Mouse (Mus musculus) neural tube, embryonic 10.5 days (tissue): Measurements from ENCODE around the gene Tmem95.
"Not testable (repeated sequence)": the region's sequence is repeated elsewhere in the genome, so short reads cannot be mapped to it uniquely, and the experiment has no call there.

ENCODE experiments used
- DNase-seq: peaks from one replicate; pipeline ENCODE4 v3.0.0-alpha.2; 2017; ENCODE audit warnings: low spot score; ENCODE audit errors: extremely low spot score

Gene Tmem95

GRCm38 (mm10) chr11:69880853-69881603 lies 3.2 kb upstream of the Tmem95 start, which contains the start of gene Kctd11:
Gene Kctd11, minus strand, starts transcription at chr11:69881406.
- DNase-seq = peak; percentile 88

GRCm38 (mm10) chr11:69880506-69880852 lies 2.7 kb upstream of the Tmem95 start:
- DNase-seq = no peak

GRCm38 (mm10) chr11:69879711-69880110 lies 1.9 kb upstream of the Tmem95 start:
- DNase-seq = no peak

GRCm38 (mm10) chr11:69878952-69879351 lies 1.1 kb upstream of the Tmem95 start:
- no peak for DNase-seq

GRCm38 (mm10) chr11:69878399-69878798 lies 581 bp upstream of the Tmem95 start:
- no peak for DNase-seq

- peak; percentile 83 for DNase-seq
Measured at GRCm38 (mm10) chr11:69876867-69877266, 951 bp downstream of the Tmem95 start.

GRCm38 (mm10) chr11:69876186-69876585 lies 1.6 kb downstream of the Tmem95 start:
- DNase-seq = no peak

- DNase-seq = no peak
Measured at GRCm38 (mm10) chr11:69872451-69872850, 5.4 kb downstream of the Tmem95 start.

- no peak for DNase-seq
Measured at GRCm38 (mm10) chr11:69871822-69872221, 6.0 kb downstream of the Tmem95 start.

GRCm38 (mm10) chr11:69870289-69871069 lies 7.3 kb downstream of the Tmem95 start:
- DNase-seq = no peak

- no peak for DNase-seq
Measured at GRCm38 (mm10) chr11:69867335-69867734, 10.5 kb downstream of the Tmem95 start.

GRCm38 (mm10) chr11:69865561-69865960 lies 12.3 kb downstream of the Tmem95 start:
- DNase-seq = no peak

GRCm38 (mm10) chr11:69864138-69864860 lies 13.5 kb downstream of the Tmem95 start:
- no peak for DNase-seq

GRCm38 (mm10) chr11:69863729-69864128 lies 14.1 kb downstream of the Tmem95 start:
- not testable (repeated sequence) for DNase-seq

- DNase-seq = no peak
Measured at GRCm38 (mm10) chr11:69858113-69858998, 19.5 kb downstream of the Tmem95 start, which contains the start of gene Tnk1. Gene Tnk1, minus strand, starts transcription at chr11:69858730.

- DNase-seq = peak; percentile 56
Measured at GRCm38 (mm10) chr11:69855347-69855746, 22.5 kb downstream of the Tmem95 start.

GRCm38 (mm10) chr11:69854680-69855079 lies 23.1 kb downstream of the Tmem95 start:
- no peak for DNase-seq

- DNase-seq = no peak
Measured at GRCm38 (mm10) chr11:69853994-69854393, 23.8 kb downstream of the Tmem95 start.

GRCm38 (mm10) chr11:69850754-69851153 lies 27.1 kb downstream of the Tmem95 start:
- no peak for DNase-seq

GRCm38 (mm10) chr11:69849884-69850283 lies 27.9 kb downstream of the Tmem95 start:
- no peak for DNase-seq

GRCm38 (mm10) chr11:69849128-69849527 lies 28.7 kb downstream of the Tmem95 start:
- no peak for DNase-seq
